Mouse (Mus musculus) testis, adult 2 months (tissue): ENCODE measurements at regions not wholly inside any gene's neighbourhood (a gene's known extent, or its start where the extent isn't known, plus 50 kb on each side); places are given as distances from the start of the nearest gene placed in this dataset.

ENCODE experiments used
- H3K27ac ChIP-seq: fragments of 200-500 bp; 2 replicates; pipeline ENCODE4 v1.5.1; 2012; ENCODE audit warnings: low read depth, low read length; ENCODE audit not compliant: control insufficient read depth, insufficient read depth
- H3K27me3 ChIP-seq: fragments of 200-500 bp; 2 replicates; pipeline ENCODE4 v1.6.1; 2012; ENCODE audit warnings: mild to moderate bottlenecking, low read length, moderate library complexity; ENCODE audit not compliant: control insufficient read depth, insufficient read depth
- H3K36me3 ChIP-seq: fragments of 200-500 bp; 2 replicates; pipeline ENCODE4 v1.6.1; 2012; ENCODE audit warnings: mild to moderate bottlenecking, low read length; ENCODE audit not compliant: control insufficient read depth, insufficient read depth
- H3K4me1 ChIP-seq: fragments of 200-500 bp; 2 replicates; pipeline ENCODE4 v1.6.1; 2012; ENCODE audit warnings: low read length; ENCODE audit not compliant: control insufficient read depth, insufficient read depth
- H3K4me3 ChIP-seq: fragments of 200-500 bp; 2 replicates; pipeline ENCODE4 v1.5.1; 2012; ENCODE audit warnings: low read depth, mild to moderate bottlenecking, low read length, moderate library complexity, mixed read lengths; ENCODE audit not compliant: control insufficient read depth
- CTCF ChIP-seq: fragments of 200-500 bp; IDR thresholded peaks from 2 replicates; pipeline ENCODE4 v1.5.1; 2012; ENCODE audit warnings: low read depth, mild to moderate bottlenecking, inconsistent platforms, low read length, moderate library complexity; ENCODE audit not compliant: control insufficient read depth, insufficient read depth, insufficient replicate concordance
- POLR2A ChIP-seq: fragments of 200-500 bp; IDR thresholded peaks from 2 replicates; pipeline ENCODE4 v1.6.1; 2012; ENCODE audit warnings: low read depth, mild to moderate bottlenecking, inconsistent platforms, low read length, moderate library complexity; ENCODE audit not compliant: control insufficient read depth

DNA sequence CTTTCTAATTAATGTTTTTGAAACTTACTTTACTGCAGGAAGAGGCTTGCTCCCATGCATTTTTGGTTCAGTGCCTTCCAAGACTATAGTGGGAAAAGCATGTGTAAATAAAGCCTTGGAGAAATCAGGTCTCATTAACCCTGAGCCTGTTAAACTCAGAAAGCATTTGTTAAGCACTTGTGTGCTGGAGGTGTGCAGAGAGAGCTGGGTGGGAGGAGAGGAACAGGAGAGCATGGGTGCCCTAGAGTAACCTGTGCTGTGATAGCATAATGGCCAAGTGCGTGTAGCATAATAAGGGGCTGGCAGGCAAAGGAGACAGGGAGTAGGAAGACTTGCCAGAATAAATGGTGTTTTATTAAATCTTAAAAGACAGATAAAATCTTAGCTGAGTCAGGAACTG lies 1160.2 kb upstream of the Gulo start:
- no peak overlapping the region for H3K27ac ChIP-seq
- H3K4me1 ChIP-seq = no peaks in the 10 kb centered on the region
- TF ChIP-seq CTCF (no peak), POLR2A (no peak)
- H3K27me3 ChIP-seq = no peaks in the 10 kb centered on the region
- no peaks in the 10 kb centered on the region for H3K36me3 ChIP-seq
- H3K4me3 ChIP-seq = no peak overlapping the region

- Histone ChIP-seq H3K4me1 (no peaks in the 10 kb centered on the region), H3K4me3 (no peak overlapping the region), H3K27ac (no peak overlapping the region), H3K36me3 (no peaks in the 10 kb centered on the region), H3K27me3 (no peaks in the 10 kb centered on the region)
- TF ChIP-seq POLR2A (no peak), CTCF (no peak)
Observed at GRCm38 (mm10) chr14:67159996-67160395, 1151.0 kb upstream of the Gulo start.

DNA sequence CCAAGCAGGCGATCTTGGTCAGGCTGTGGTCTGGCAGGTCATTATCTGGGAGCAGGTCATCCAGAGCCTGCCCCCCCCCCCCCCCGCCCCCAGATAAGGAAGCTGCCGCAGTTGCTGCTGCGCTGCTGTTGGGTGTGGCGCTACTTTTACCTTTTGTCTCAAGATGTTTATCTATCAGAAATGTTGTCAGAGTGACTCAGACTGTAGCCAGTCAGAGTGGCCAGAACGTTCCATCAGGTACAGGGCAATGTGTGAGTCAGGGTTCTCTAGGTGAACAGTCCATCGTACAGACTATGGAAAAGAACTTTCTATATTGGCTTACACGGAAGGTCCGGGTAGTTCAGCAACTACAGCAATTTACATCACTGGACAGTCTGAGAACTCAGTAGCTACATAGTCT lies 1149.9 kb upstream of the Gulo start:
- Histone ChIP-seq H3K27ac (no peak overlapping the region), H3K36me3 (no peaks in the 10 kb centered on the region), H3K27me3 (no peaks in the 10 kb centered on the region), H3K4me3 (no peak overlapping the region), H3K4me1 (no peaks in the 10 kb centered on the region)
- TF ChIP-seq POLR2A (no peak), CTCF (no peak)

DNA sequence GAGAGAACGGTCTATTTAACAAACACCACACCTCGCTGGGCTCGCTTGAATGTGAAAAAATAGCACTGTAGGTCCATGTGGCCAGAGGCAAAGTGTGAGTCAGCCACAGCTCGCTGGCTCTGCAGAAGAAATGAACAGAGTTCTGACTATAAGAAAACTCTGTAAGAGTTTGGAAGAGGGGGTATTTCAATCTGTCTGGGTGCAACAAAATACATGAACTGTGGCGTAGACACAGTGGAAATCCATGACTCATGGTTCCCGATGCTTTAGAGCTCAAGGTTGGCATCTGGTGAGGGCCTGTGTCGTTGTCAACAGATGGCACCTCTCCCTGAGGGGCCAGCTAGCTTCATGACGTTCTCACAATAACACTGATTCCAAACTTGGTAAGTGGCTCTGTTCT lies 1147.4 kb upstream of the Gulo start:
- TF ChIP-seq CTCF = no peak
- no peak for TF ChIP-seq POLR2A
- no peaks in the 10 kb centered on the region for H3K36me3 ChIP-seq
- no peak overlapping the region for H3K27ac ChIP-seq

DNA sequence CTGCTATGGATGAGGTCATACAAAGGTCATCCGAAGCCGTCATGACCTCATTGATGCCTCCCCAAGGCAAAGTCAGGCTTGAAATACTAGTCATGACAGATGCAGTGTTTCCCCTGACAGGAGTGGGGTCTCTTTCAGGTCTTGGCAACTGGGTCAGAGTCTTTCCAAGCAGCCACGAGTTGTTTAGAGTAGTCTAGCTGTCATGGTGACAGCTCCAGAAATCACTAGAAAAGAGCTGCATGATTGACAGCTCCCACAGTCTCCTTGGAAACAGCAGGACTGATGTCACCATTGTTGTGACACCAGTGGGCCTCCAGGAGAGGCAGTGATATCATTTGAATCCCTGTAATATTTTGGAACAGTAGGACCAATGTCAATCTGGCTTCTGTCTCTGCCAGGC lies 1144.6 kb upstream of the Gulo start:
- H3K27me3 ChIP-seq = no peaks in the 10 kb centered on the region
- no peak overlapping the region for H3K27ac ChIP-seq
- no peak for TF ChIP-seq POLR2A
- TF ChIP-seq CTCF = no peak
- H3K4me1 ChIP-seq = no peaks in the 10 kb centered on the region
- no peaks in the 10 kb centered on the region for H3K36me3 ChIP-seq
- H3K4me3 ChIP-seq = no peak overlapping the region

More for the DNA sequence above, 1147.4 kb upstream of the Gulo start:
- Histone ChIP-seq H3K4me3 (no peak overlapping the region), H3K27me3 (no peaks in the 10 kb centered on the region), H3K4me1 (no peaks in the 10 kb centered on the region)

GRCm38 (mm10) chr14:67149961-67150471 lies 1141.0 kb upstream of the Gulo start:
- Histone ChIP-seq H3K27ac (no peak overlapping the region), H3K36me3 (no peaks in the 10 kb centered on the region), H3K27me3 (no peaks in the 10 kb centered on the region), H3K4me1 (no peaks in the 10 kb centered on the region), H3K4me3 (no peak overlapping the region)
- TF ChIP-seq POLR2A = no peak
- TF ChIP-seq CTCF = no peak; the same call in 1 of the 2 replicates

DNA sequence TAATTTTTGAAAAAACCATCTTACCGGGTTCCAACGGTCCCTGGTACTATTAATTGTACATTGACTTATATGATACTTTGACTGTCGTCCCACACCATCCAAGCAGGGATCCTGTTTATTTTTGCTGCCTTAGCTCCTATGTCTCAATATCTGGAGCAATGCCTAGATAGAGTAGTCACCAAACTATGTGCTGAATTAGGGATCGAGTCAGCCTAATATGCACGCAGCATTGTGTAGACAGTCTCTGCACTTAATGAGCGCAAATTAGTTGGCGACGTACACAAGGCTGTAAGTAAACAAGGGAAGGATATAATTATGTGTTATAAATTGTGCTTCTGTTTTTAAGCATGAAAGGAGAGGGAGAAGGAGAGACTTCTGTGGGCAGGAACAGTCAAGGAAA lies 1140.1 kb upstream of the Gulo start:
- no peaks in the 10 kb centered on the region for H3K4me1 ChIP-seq
- H3K36me3 ChIP-seq = no peaks in the 10 kb centered on the region
- no peak overlapping the region for H3K27ac ChIP-seq
- H3K27me3 ChIP-seq = no peaks in the 10 kb centered on the region
- H3K4me3 ChIP-seq = no peak overlapping the region
- no peak for TF ChIP-seq POLR2A
- no peak for TF ChIP-seq CTCF

DNA sequence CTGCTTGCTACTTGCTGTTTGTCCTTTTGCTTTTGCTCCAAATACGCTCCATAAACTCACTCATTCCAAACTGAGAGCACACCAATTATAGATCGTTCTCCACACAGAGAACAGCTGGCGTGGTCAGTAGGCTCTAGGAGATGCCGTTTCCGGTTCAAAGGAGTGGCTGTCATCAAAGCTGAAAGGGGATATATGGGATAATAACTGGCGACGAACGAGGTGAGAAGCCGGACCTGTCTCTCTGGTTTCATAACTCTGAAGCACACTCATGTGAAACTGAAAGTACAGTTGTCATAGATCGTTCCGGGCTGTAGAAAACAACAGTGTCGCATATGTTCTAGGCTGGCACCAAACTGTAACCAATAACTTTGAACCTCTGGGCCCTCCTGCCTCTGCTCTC lies 1137.6 kb upstream of the Gulo start:
- no peak for TF ChIP-seq CTCF
- TF ChIP-seq POLR2A = no peak
- Histone ChIP-seq H3K27me3 (no peaks in the 10 kb centered on the region), H3K4me3 (no peak overlapping the region), H3K4me1 (no peaks in the 10 kb centered on the region), H3K36me3 (no peaks in the 10 kb centered on the region), H3K27ac (no peak overlapping the region)
